17 mouse cellular contexts compared by ENCODE assay signal in genomic region chr10:4646074-4646473, GRCm38 (mm10).
"Had no signal": no experiment of that assay in that cellular context is flagged by ENCODE, and none has a peak within 500 bp of the region (broad histone marks: within the 10 kb centered on the region; RNA-seq: fewer than 3 reads in every experiment).

No protein-coding gene starts in this region.

- H3K4me2 ChIP-seq: intestine, embryonic 15.5 days; liver, embryonic 13.5 days; midbrain, embryonic 11.5 days; midbrain, embryonic 15.5 days; neural tube, embryonic 12.5 days had no signal

- H3K9me3 ChIP-seq: intestine, embryonic 15.5 days; limb, embryonic 10.5 days; liver, embryonic 13.5 days; megakaryocyte, embryonic 14.5 days; midbrain, embryonic 15.5 days; neural tube, embryonic 12.5 days had no signal

- H3K27me3 ChIP-seq: intestine, embryonic 15.5 days; liver, embryonic 13.5 days; megakaryocyte, embryonic 14.5 days; midbrain, embryonic 15.5 days; neural tube, embryonic 12.5 days had no signal

- H3K4me1 ChIP-seq: intestine, embryonic 15.5 days; limb, embryonic 10.5 days; liver, embryonic 13.5 days; megakaryocyte, embryonic 14.5 days; midbrain, embryonic 15.5 days; neural tube, embryonic 12.5 days had no signal

- H3K36me3 ChIP-seq: intestine, embryonic 15.5 days; limb, embryonic 10.5 days; liver, embryonic 13.5 days; midbrain, embryonic 15.5 days; neural tube, embryonic 12.5 days had no signal

- H3K4me3 ChIP-seq: intestine, embryonic 15.5 days; left cerebral cortex, adult 2 months; limb, embryonic 10.5 days; liver, embryonic 13.5 days; megakaryocyte, embryonic 14.5 days; midbrain, embryonic 15.5 days; neural tube, embryonic 12.5 days had no signal

- DNase-seq: kidney, adult 8-10 months; liver, embryonic 13.5 days; liver, postnatal 0 days; lung, postnatal 14 days; retina, postnatal 1 day; right cerebral cortex, postnatal 4 days; spleen, adult 18-20 months; thymus, postnatal 36 days had no signal

- H3K27ac ChIP-seq: intestine, embryonic 15.5 days; kidney, postnatal 0 days; left cerebral cortex, adult 2 months; limb, embryonic 10.5 days; liver, embryonic 13.5 days; macrophage; midbrain, embryonic 15.5 days; neural tube, embryonic 12.5 days had no signal

- H3K9ac ChIP-seq: intestine, embryonic 15.5 days; liver, embryonic 13.5 days; liver, postnatal 0 days; midbrain, embryonic 15.5 days; neural tube, embryonic 12.5 days had no signal

- ATAC-seq: intestine, embryonic 15.5 days; liver, postnatal 0 days; midbrain, embryonic 15.5 days had no signal
